ENCODE assay signal across 1 mouse cellular context in the genomic region with DNA sequence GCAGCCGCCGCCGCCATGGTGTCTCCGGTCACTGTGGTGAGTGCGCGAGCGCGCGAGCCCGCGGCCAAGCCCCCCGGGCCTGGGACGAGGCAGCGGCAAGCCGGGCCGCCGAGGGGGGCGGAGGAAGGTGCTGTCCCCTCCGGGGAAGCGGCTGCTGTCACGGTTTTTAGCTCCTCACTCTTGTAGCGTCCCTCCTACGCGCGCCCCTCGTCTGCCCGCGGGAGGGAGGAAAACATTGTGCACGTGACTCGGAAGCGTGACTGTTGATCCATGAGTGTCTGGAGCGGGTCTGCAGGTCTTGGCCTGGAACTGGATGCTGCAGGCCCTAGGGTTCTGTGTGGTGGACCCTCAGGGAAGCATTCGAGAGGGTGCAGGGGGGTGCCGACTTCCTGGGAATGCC.
TF ChIP-seq lines count a peak whose summit lies in the region.

No protein-coding gene starts in this region.

TF ChIP-seq in CH12.LX, 34 proteins besides CTCF, POLR2A, EP300 and RAD21 (continued from another document):
- no peak for TF ChIP-seq ZMIZ1 (IDR thresholded peaks at IDR 0.05; ENCODE audit: low read depth, low read length)
- no peak for TF ChIP-seq MYC (IDR thresholded peaks at IDR 0.05; ENCODE audit: low read depth, low read length)
- no peak for TF ChIP-seq PAX5 (IDR thresholded peaks at IDR 0.05; ENCODE audit: low read length)
- no peak for TF ChIP-seq IRF4 (IDR thresholded peaks at IDR 0.05; ENCODE audit: low read depth, low read length)
- no peak for TF ChIP-seq MEF2A (IDR thresholded peaks at IDR 0.05; ENCODE audit: borderline replicate concordance, low read depth, low read length)
- no peak for TF ChIP-seq E2F4 (IDR thresholded peaks at IDR 0.05; ENCODE audit: insufficient replicate concordance, low read depth, low read length)
- no peak for TF ChIP-seq NELFE (IDR thresholded peaks at IDR 0.05; ENCODE audit: low read depth, low read length)
TF ChIP-seq in CH12.LX: peak in this region for 5.
